Mouse (Mus musculus) neural tube, embryonic 13.5 days (tissue): ENCODE data around the gene Rprd1b. TPM values are rescaled to one million over a fixed set of nuclear protein-coding genes. Genes with fewer than 3 reads are reported as not detected.

ENCODE experiments used
- ATAC-seq: fragments of 200-750 bp; cut with Nextera tagmentation; 2 replicates; pipeline ENCODE4 v1.8.0; 2017; ENCODE audit warnings: low read depth, mild to moderate bottlenecking, moderate TSS enrichment, moderate library complexity
- H3K27ac ChIP-seq: fragments of 300-500 bp; sonication (generic); replicated peaks from 2 replicates; pipeline ENCODE4 v1.5.1; 2015; ENCODE audit warnings: moderate library complexity, mild to moderate bottlenecking, inconsistent platforms
- H3K27me3 ChIP-seq: fragments of 300-500 bp; sonication (generic); 2 replicates; pipeline ENCODE4 v1.6.1; 2015; ENCODE audit warnings: mild to moderate bottlenecking, inconsistent platforms
- H3K36me3 ChIP-seq: fragments of 300-500 bp; sonication (generic); 2 replicates; pipeline ENCODE4 v1.6.1; 2015; ENCODE audit warnings: mild to moderate bottlenecking, inconsistent platforms
- H3K4me1 ChIP-seq: fragments of 300-500 bp; sonication (generic); replicated peaks from 2 replicates; pipeline ENCODE4 v1.6.1; 2015; ENCODE audit warnings: inconsistent platforms
- H3K4me2 ChIP-seq: fragments of 300-500 bp; sonication (generic); 2 replicates; pipeline ENCODE4 v1.6.1; 2015; ENCODE audit warnings: inconsistent platforms, mild to moderate bottlenecking, moderate library complexity
- H3K4me3 ChIP-seq: fragments of 300-500 bp; sonication (generic); 2 replicates; pipeline ENCODE4 v1.5.1; 2015; ENCODE audit warnings: mild to moderate bottlenecking, inconsistent platforms
- H3K9ac ChIP-seq: fragments of 300-500 bp; sonication (generic); 2 replicates; pipeline ENCODE4 v1.6.1; 2015; ENCODE audit warnings: moderate library complexity, mild to moderate bottlenecking, inconsistent platforms
- H3K9me3 ChIP-seq: fragments of 300-500 bp; sonication (generic); 2 replicates; pipeline ENCODE4 v1.6.1; 2016; ENCODE audit warnings: inconsistent platforms
- WGBS: fragments of 180-500 bp; shearing (Covaris S2); methylation state at CpG from one replicate; pipeline ENCODE4 v1.1.7; 2015; 5-methylcytosine and 5-hydroxymethylcytosine counted together
- polyA plus RNA-seq: library from polyadenylated mRNA; unstranded; fragments of >200 nt; fragmentation: Nextera tagmentation; extraction: Ambion mirVana; gene quantifications from 2 replicates; pipeline ENCODE4 v1.2.1, GENCODE M21; 2015

Rprd1b gene
- polyA plus RNA-seq, result 34.5 and 35.3 TPM in 2 replicates

GRCm38 (mm10) chr2:158028354-158028863 is at the start of gene Rprd1b, which contains the start of gene Tti1:
Rprd1b (plus strand) TSS chr2:158028497.
Tti1 (minus strand) TSS chr2:158028433.
- peak; percentile 95 for ATAC-seq
- peak within 1 kb of the TSS; percentile 92 for H3K4me3 ChIP-seq
- H3K4me2 ChIP-seq, result peak within 1 kb of the TSS; percentile 81
- no peaks in the 10 kb centered on the region for H3K9me3 ChIP-seq
- H3K4me1 ChIP-seq, result peaks cover 45% of the 10 kb centered on the region
- under 1% methylated on average over 52 of the region's 52 CpGs for WGBS
- H3K36me3 ChIP-seq, result no peaks in the 10 kb centered on the region
- H3K27me3 ChIP-seq, result no peaks in the 10 kb centered on the region
- peak within 1 kb of the TSS; percentile 90 for H3K27ac ChIP-seq
- peak within 1 kb of the TSS; percentile 95 for H3K9ac ChIP-seq

- Histone ChIP-seq H3K4me1 (peaks cover 21% of the 10 kb centered on the region), H3K4me2 (no peak overlapping the region)
- WGBS, result 73% methylated on average over 5 of the region's 5 CpGs
These were observed 49.1 kb upstream of the Rprd1b start for GRCm38 (mm10) chr2:157979241-157979640.

GRCm38 (mm10) chr2:157982727-157983126 is 45.6 kb upstream of the Rprd1b start:
- H3K4me1 ChIP-seq, result peaks cover 26% of the 10 kb centered on the region
- no peak for ATAC-seq
- H3K27me3 ChIP-seq, result no peaks in the 10 kb centered on the region
- H3K36me3 ChIP-seq, result peaks cover 7% of the 10 kb centered on the region; the same call in 1 of the 2 replicates
- H3K4me2 ChIP-seq, result no peak overlapping the region
- no peak overlapping the region for H3K9ac ChIP-seq
- no peak overlapping the region for H3K4me3 ChIP-seq
- WGBS, result 96% methylated on average over 3 of the region's 3 CpGs
- no peaks in the 10 kb centered on the region for H3K9me3 ChIP-seq
- H3K27ac ChIP-seq, result no peak overlapping the region

More at GRCm38 (mm10) chr2:157979241-157979640, 49.1 kb upstream of the Rprd1b start:
- H3K4me3 ChIP-seq, result no peak overlapping the region
- H3K27ac ChIP-seq, result no peak overlapping the region
- no peak overlapping the region for H3K9ac ChIP-seq
- H3K27me3 ChIP-seq, result no peaks in the 10 kb centered on the region
- no peaks in the 10 kb centered on the region for H3K9me3 ChIP-seq
- H3K36me3 ChIP-seq, result peaks cover 7% of the 10 kb centered on the region; the same call in 1 of the 2 replicates
- ATAC-seq, result no peak

DNA sequence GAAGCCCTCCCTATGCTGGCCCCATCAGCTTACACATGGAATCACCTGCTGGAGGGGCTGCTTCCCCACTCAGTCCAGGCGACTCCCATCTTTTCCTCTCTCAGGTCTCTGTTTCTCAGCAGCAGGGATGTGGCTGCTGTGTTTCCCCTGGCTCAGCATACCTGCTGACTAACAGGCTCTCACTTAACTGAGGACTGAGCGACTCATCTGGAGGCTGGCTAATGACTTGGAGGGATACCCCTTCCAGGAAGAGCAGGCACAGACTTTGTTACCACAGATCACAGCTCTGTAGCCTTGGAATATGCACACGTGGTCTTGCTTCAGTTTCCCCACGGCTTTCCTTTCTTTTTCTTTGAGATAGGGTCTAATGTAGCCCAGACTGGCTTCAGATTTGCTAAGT is 45.0 kb upstream of the Rprd1b start:
- H3K9ac ChIP-seq, result no peak overlapping the region
- no peak for ATAC-seq

DNA sequence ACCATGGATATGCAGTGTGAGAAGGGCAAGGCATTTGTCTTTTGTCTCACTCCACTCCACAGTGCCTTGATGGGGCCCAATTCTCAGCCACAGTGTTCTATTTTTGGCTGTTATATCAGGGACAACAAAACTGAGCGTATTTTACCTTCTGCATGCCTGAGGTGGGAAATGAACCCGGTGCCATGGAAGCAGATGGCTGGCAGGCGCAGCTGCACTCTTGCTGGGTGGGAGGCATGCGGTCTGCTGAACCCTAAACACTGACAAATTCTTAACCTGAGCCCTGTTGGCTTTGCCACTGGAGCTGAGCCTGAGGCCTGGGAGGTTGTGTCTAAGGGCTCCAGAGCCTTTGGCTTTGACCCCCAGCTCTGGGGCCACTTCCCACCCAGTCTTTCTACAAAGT is 42.7 kb upstream of the Rprd1b start:
- no peak for ATAC-seq
- Histone ChIP-seq H3K9me3 (no peaks in the 10 kb centered on the region), H3K9ac (no peak overlapping the region), H3K27ac (no peak overlapping the region), H3K36me3 (peaks cover 7% of the 10 kb centered on the region; the same call in 1 of the 2 replicates), H3K4me2 (no peak overlapping the region), H3K4me3 (no peak overlapping the region), H3K27me3 (no peaks in the 10 kb centered on the region), H3K4me1 (peaks cover 54% of the 10 kb centered on the region)
- WGBS, result 72% methylated on average over 4 of the region's 4 CpGs

More for the DNA sequence above, 45.0 kb upstream of the Rprd1b start:
- peaks cover 7% of the 10 kb centered on the region; the same call in 1 of the 2 replicates for H3K36me3 ChIP-seq
- no peaks in the 10 kb centered on the region for H3K27me3 ChIP-seq
- peaks cover 31% of the 10 kb centered on the region for H3K4me1 ChIP-seq
- H3K4me2 ChIP-seq, result no peak overlapping the region
- no peaks in the 10 kb centered on the region for H3K9me3 ChIP-seq
- 86% methylated on average over 4 of the region's 4 CpGs for WGBS
- H3K27ac ChIP-seq, result no peak overlapping the region
- H3K4me3 ChIP-seq, result no peak overlapping the region

DNA sequence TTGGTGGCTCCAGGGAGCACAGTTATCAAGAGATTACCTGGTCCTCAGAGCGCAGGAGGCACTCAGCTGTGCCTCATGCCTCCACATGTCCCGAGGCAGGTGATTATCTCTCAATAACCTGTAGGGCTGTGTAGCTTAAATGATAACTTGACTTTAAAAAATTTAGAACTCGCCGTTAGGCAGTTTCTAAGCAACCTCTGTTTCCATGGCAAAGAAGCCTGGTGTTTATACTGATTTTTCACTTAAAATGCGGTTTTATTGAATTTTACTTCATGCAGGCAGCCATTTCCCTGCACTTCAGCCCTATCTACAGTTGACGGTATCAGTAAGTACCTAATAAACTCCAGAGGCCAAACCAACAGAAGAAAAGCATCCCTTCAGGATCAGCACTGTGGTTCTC is 42.1 kb upstream of the Rprd1b start:
- Histone ChIP-seq H3K4me1 (peaks cover 60% of the 10 kb centered on the region), H3K27ac (no peak overlapping the region), H3K9me3 (no peaks in the 10 kb centered on the region), H3K9ac (no peak overlapping the region), H3K36me3 (peaks cover 7% of the 10 kb centered on the region; the same call in 1 of the 2 replicates), H3K4me2 (no peak overlapping the region), H3K4me3 (no peak overlapping the region), H3K27me3 (no peaks in the 10 kb centered on the region)
- 82% methylated on average over 6 of the region's 6 CpGs for WGBS
- no peak for ATAC-seq

DNA sequence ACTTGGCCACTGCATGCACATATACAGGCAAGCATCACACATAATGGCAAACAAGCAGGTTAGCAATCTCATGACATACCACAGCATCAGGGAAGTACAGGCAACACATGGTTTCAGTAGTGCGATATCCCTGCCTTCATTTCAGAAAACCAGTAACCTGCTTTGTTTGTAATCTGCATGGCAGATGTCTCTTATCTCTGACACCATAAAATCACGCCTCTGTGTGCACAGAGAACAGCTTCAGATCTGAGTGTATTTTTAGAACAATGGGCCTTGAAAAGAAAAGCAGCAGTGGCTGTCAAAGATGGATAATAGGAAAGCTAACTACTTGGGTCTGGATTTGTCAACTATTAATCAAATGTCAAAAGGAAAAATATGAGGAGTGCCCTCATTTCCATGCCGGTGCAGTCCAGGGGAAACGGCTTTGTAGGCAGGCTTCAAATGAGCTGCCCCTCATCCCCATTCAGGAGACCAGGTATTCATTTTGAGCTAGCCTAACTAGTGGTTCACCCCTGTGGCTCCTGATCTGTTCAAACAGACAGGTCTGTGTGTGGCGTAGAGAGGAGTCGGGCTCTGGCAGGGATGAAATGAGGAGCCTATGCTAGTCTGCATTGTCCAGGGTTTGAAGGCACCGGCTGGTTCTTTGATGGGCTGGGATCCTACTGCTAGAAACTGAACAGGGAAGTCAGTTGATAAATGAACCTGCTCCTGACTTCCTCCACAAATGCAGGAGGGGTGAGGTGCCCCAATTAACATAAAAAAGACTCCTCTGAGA is 39.7 kb upstream of the Rprd1b start:
- Histone ChIP-seq H3K27ac (peak overlapping the region; percentile 61), H3K4me1 (peaks cover 77% of the 10 kb centered on the region), H3K36me3 (peaks cover 15% of the 10 kb centered on the region), H3K9me3 (no peaks in the 10 kb centered on the region), H3K4me3 (no peak overlapping the region), H3K27me3 (no peaks in the 10 kb centered on the region), H3K9ac (peak overlapping the region; percentile 52; the same call in 1 of the 2 replicates), H3K4me2 (no peak overlapping the region)
- WGBS, result 38% methylated on average over 7 of the region's 7 CpGs
- no peak for ATAC-seq

GRCm38 (mm10) chr2:157989946-157990345 is 38.4 kb upstream of the Rprd1b start:
- Histone ChIP-seq H3K4me2 (no peak overlapping the region), H3K9ac (no peak overlapping the region), H3K27me3 (no peaks in the 10 kb centered on the region), H3K4me1 (peaks cover 83% of the 10 kb centered on the region), H3K4me3 (no peak overlapping the region), H3K36me3 (peaks cover 18% of the 10 kb centered on the region), H3K27ac (peak overlapping the region; percentile 81), H3K9me3 (no peaks in the 10 kb centered on the region)
- ATAC-seq, result 0 out of 2 replicates have a peak, but pooled peaks have one; percentile 20
- 67% methylated on average over 2 of the region's 2 CpGs for WGBS

DNA sequence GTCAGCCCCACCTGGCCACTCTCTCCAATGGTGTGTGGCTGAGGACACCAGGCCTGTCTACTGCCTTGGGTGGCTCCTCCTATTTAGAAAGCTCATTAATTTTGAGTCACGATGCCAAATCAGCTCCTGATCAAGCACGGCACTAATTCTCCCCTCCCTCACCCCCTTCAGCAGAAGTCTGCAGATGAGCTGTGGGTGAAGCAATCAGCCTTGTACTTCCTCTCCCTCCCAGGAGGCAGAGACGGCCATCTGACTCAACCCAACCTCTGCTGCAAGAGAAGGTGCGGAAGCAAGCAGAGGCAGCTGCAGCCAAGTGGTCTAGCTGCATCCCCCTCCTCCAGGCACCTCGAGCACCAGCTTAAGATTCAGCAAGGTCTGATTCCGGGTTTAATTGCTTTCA is 37.3 kb upstream of the Rprd1b start:
- Histone ChIP-seq H3K9me3 (no peaks in the 10 kb centered on the region), H3K27me3 (no peaks in the 10 kb centered on the region), H3K4me1 (peaks cover 74% of the 10 kb centered on the region), H3K4me2 (no peak overlapping the region), H3K36me3 (peaks cover 24% of the 10 kb centered on the region), H3K9ac (no peak overlapping the region), H3K27ac (peak overlapping the region; percentile 81), H3K4me3 (no peak overlapping the region)
- ATAC-seq, result no peak
- 43% methylated on average over 6 of the region's 6 CpGs for WGBS

DNA sequence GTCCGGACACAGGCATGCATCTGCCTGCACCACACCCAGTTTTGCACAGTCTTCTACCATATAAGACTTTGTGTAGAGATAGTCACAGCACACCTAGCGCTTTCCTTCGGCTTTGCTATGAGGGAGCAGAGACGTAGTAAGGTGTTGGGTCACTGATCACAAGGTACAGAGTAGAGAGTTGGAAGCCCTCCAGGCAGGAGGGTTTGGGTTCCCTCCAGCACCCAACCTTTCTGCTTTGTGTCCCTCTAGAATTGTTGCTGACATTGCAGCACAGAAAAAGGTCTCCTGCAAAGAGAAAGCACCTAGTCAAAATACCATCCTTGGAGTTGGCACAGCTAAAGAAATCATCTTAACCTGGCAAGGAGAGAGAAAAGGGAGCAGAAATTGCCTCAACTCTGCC is 35.8 kb upstream of the Rprd1b start:
- no peak for ATAC-seq
- no peak overlapping the region for H3K9ac ChIP-seq
- no peak overlapping the region for H3K4me2 ChIP-seq
- H3K36me3 ChIP-seq, result peaks cover 32% of the 10 kb centered on the region
- H3K9me3 ChIP-seq, result no peaks in the 10 kb centered on the region
- WGBS, result 94% methylated on average over 4 of the region's 4 CpGs
- no peak overlapping the region for H3K4me3 ChIP-seq
- H3K27ac ChIP-seq, result peak overlapping the region; percentile 28; the same call in 1 of the 2 replicates
- peaks cover 59% of the 10 kb centered on the region for H3K4me1 ChIP-seq
- no peaks in the 10 kb centered on the region for H3K27me3 ChIP-seq

- H3K4me2 ChIP-seq, result no peak overlapping the region
- WGBS, result 81% methylated on average over 3 of the region's 3 CpGs
- no peak overlapping the region for H3K9ac ChIP-seq
- H3K9me3 ChIP-seq, result no peaks in the 10 kb centered on the region
- H3K4me3 ChIP-seq, result no peak overlapping the region
- no peak for ATAC-seq
- H3K4me1 ChIP-seq, result peaks cover 4% of the 10 kb centered on the region; the same call in 1 of the 2 replicates
- H3K27ac ChIP-seq, result no peak overlapping the region
- H3K36me3 ChIP-seq, result peaks cover 17% of the 10 kb centered on the region; the same call in 1 of the 2 replicates
- H3K27me3 ChIP-seq, result no peaks in the 10 kb centered on the region
These were observed 29.5 kb upstream of the Rprd1b start for GRCm38 (mm10) chr2:157998817-157999216.

- Histone ChIP-seq H3K27ac (no peak overlapping the region), H3K9me3 (no peaks in the 10 kb centered on the region), H3K4me1 (no peaks in the 10 kb centered on the region), H3K9ac (no peak overlapping the region), H3K27me3 (no peaks in the 10 kb centered on the region), H3K4me2 (no peak overlapping the region), H3K4me3 (no peak overlapping the region), H3K36me3 (peaks cover 34% of the 10 kb centered on the region)
- no peak for ATAC-seq
- 89% methylated on average over 6 of the region's 6 CpGs for WGBS
These were observed 23.7 kb upstream of the Rprd1b start for GRCm38 (mm10) chr2:158004620-158005019.
